Mouse (Mus musculus): ENCODE results near the gene Gm7694. TPM values are rescaled to one million over a fixed set of nuclear protein-coding genes. Genes with fewer than 3 reads are reported as not detected.

Gene Gm7694
- total RNA-seq (2021), result under 1 TPM; 0.39 to 0.76 TPM
- long read RNA-seq, experiment 1, result 0 reads
- long read RNA-seq, experiment 2, partial matches to known transcripts, result 0 of 1 reads
- long read RNA-seq, experiment 2, other reads (novel, unspliced or antisense), result 1 of 1 reads

DNA sequence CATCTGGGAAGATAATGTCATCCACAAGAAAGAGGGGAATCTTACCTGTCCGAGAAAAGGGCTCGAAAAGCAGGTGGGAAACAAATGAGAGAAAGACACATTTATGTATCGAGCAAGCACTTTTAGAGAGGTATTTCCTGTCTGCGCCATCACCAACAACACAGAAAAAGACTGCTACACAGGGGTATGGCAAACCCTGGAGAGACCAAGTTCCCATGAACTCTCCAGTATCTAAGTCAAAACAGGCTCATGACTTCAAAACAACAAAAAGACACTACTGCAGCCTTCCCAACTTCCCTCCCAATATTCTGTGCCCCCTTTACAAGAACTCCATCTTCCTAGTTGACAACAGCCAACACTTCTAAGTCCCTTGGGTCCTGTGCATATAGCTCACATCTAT is at the start of gene Gm7694:
TSS of gene Gm7694 (minus strand) at position 101 of the 400 bp plus-strand sequence.
- DNase-seq (ENCODE audit: low spot score), result no peak

DNA sequence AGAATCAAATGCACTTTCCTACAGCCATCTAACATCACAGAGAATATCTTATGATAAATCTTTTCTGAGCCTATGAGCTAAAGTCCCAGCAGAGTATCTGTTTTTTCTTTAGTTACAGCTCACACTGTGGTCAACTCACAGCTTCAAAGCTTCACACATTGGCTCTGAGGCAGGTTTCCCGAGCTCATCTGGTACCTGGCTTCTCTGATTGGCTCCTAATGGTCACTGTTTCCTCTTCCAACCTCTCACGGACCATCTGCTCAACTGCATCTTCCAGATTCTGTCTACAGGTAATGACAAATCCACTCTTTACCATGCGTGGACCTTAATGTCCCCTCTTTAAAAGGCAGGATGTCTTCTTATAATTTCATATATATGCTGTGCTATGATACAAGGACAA is 47.2 kb upstream of the Gm7694 start:
- DNase-seq (ENCODE audit: low spot score), result no peak

DNA sequence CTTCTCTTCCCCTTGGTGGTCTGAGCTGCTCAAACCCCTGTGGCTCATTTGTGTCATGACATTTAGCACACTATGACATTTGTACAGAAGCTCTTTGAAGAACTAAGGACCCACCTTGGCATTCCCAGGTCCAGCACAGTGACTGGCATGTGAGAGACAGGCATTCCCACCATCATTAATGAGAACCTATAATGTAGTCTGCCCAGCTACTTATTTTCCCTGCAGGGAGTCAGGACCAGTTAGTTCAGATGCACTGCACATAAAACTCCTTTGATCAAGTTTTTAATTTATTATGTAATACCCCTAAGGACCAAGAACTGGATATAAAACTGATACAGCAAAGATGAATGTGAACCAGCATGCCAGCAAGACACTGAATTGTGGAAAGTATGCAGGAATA is 44.9 kb upstream of the Gm7694 start:
- DNase-seq (ENCODE audit: low spot score), result no peak

DNA sequence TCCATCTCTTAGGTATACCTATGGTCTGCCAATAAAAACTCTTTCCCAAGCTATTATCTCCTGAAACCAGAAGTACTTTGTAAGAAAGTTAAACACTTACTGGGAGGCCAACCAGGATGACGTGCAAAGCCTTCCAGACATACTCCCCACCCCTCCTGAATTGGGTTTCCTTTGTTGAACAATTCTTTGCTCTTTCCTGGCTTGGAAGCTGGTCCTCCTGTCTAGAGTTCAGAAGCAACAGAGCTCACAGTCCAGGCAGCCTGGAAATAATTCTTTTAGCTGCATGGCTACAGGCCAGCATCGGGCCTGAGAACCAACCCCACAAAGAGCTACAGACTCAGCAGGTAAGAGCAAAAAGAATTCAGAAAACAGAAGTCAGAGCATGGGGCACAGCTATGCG is 40.1 kb upstream of the Gm7694 start:
- no peak for DNase-seq (ENCODE audit: low spot score)

DNA sequence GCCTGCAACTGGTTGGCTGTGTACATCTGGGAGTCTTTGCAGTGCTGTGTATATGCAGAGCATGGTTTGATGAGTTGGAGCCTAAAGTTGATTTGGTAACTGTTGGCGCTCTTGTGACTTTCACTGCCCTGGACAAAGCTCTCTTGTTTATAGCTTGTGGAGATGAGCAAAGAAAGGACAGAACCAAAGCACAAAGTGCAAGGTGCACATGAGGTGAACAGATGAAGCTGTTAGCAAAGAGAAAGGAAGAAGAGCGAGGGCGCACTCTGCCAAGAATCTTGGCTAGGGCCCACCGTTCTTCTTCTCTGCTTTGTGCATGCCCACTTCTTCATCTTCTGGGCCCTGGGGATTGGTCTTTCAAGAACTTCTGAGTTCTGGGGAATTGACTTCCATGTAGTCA is 37.8 kb upstream of the Gm7694 start:
- DNase-seq (ENCODE audit: low spot score), result no peak

DNA sequence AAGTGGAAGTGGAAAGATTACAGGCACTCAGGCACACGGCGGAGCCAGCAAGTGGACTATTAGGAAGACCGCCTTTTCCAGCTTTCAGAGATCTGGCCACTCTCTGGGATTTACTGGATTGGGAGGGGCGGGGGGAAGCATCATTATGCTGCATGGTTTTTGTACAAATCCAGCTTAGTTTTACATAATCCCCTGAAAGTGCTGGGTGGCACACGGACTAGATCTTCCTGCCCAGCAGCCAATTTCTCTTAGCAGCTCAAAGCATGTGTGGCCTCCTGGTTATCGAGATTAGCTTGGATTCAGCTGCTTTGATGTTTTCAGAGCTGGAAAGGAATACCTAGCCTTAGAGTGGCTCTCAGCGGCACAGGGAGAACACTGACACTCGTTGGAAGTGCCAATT is 36.9 kb upstream of the Gm7694 start:
- DNase-seq (ENCODE audit: low spot score), result no peak

DNA sequence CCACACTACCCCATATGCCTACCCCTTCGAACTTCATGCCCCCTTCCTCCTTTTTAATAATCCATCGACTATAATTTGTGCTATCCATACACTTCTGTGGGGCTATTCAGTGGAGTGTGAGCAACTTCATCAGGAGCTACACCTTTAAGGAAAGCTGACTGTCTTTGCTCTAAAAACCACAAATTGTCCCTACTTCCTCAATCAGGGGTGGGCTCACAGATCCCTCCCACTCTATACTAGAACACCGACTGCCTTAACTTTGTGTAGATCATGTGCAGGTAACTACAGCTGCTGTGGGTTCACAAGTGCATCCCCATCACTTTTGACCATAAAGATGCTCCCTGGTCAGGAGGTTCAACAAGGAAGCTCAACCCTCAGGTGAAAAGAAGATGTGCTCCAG is 33.8 kb upstream of the Gm7694 start:
- no peak for DNase-seq (ENCODE audit: low spot score)

DNA sequence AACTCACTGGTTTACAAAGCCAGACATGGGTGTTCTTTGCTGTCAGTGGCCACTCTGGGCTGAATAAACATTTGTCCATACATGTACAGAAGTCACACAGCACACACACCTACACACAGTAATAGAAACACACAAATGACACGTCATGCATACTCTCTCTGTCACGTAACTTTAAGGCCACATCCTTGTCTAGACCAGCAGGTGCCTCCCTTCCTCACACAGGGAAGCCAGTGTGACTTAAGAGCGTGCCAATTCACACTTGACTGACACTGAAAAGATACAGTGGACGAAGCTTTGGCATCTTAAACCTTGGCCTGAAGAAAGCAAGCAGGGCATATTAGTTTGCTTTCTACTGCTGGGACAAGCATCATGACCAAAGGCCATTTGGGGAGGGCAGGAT is 26.6 kb upstream of the Gm7694 start:
- DNase-seq (ENCODE audit: low spot score), result no peak

DNA sequence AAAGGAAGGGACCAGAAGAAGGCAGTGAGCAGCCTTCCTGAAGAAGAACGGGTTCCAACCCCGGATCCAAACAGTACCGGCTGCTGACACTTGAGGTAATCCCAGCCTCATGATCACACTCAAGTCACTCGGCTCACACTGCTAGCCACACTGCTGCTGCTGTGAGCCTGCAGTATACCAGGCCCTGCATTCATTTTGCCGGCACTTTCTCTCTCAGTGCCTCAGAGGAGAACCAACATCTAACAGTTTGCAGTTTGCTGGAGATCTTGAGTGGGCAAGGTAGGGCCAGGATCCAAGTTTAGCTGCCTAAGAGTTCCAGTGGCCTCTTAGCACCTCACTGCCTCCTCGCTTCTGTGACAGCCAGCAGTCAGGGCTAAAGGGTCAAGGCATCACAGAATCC is 25.8 kb upstream of the Gm7694 start:
- DNase-seq (ENCODE audit: low spot score), result no peak

DNA sequence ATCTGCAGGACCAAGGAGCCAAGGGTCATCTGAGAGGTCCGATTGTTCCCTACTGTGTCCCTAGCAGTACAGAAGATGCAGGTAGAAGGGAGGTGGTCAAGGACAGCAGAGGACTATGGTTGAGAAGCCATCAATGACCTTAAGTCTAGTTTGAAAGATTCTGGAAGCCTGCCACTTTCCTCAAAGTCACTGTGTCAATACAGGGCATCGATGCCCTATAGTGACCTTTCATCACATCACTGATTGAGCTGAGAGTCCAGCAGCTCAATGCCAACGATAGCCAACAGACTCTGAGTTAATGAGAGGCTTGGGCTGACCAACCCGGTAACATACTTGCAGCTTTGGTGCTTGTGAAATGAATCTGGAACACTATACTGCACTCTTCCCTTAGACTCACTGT is 19.1 kb upstream of the Gm7694 start:
- DNase-seq (ENCODE audit: low spot score), result no peak

DNA sequence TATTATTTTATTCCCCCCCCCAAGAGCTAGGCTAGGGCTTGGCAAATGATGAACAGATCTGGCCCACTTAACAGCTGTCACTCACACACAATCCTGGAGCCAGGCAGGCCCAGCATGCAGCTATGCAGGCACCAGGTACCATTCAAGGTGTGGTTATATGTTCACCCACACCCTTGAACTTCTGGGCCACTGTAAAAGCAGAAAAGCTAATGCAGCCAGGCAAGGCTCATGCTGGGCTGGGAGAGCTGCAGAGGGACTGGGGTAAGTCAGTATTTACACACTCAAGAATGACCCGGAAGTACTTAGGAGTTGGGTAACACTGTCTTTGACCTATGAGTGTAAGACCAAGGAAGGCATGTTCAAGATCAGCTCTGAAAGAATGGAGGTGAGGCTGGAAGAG is 18.2 kb upstream of the Gm7694 start:
- no peak for DNase-seq (ENCODE audit: low spot score)

DNA sequence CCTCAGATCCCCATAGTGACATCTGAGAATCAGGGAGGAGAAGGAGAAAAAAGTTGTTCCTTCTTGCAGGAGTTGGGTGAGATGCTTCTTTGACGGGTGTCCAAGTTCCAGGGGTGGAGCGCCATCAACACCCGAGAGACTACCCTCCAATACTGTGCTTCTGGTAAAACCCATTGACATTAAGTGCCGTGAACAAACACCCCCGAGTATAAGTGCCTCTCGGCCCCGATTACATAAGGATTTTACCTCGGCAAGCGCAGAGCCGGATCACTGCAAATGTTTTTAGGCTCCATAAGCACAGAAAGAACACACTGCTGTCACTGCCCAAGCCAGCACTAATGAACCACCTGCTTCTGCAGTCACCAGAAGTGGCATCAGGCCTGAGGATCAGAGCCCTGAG is 16.9 kb upstream of the Gm7694 start:
- no peak for DNase-seq (ENCODE audit: low spot score)

DNA sequence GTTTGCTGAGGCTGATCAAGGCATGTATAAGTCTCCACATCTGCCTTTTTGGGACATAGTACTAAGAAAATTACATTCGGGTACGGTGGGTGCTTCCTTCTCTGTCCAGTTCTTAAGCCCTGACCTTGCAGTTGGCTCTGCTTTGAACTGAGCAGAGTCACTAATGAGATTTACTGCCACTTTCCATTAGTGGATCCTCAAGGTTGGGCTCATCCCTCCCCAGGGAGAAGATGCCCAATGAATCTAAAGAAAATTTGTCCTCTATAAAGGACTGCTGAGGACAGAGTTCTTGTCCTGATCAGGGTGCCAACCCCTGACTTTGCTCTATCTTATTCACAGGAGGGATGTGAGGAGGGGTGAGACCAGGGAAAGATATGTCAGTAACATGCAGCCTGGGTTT is 15.9 kb upstream of the Gm7694 start:
- no peak for DNase-seq (ENCODE audit: low spot score)

DNA sequence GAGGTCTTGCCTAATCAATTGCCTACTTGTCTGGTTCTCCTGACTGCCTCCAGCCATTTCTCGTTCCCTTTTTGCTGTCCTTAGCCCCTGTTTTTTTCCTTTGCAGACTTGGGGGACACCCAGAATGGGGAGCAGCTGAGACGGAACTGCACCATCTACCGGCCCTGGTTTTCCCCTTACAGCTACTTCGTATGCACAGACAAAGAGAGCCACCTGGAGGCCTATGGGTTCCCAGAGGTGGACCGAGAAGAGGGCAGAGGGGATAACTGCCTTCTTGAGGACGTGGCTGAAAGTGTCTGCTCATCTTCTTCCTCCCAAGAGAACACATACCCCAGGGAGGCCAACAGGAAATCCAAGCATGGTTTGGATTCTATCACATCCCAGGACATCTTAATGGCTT is 5.3 kb upstream of the Gm7694 start:
- no peak for DNase-seq (ENCODE audit: low spot score)

DNA sequence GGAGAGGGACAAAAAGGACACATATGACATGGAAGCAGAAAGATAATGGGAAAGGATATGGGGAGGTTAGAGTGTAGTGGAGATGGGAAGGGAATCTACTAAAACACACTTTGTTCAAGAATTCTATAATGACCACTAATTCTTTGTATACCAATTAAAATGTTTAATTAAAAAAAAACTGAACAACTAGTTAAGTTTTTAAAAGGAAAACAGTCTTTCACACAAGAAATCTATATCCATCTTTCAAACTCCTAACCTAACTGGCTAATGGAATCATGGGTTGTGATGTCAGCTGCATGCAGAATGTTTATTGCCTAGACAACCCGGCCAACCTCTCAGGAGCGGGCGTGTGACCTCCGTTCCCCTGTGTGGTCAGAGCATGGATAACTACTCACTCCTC is 2.4 kb upstream of the Gm7694 start, which contains the start of gene Spata46:
TSS of gene Spata46 (plus strand) at position 301 of the 400 bp plus-strand sequence.
- DNase-seq (ENCODE audit: low spot score), result no peak

DNA sequence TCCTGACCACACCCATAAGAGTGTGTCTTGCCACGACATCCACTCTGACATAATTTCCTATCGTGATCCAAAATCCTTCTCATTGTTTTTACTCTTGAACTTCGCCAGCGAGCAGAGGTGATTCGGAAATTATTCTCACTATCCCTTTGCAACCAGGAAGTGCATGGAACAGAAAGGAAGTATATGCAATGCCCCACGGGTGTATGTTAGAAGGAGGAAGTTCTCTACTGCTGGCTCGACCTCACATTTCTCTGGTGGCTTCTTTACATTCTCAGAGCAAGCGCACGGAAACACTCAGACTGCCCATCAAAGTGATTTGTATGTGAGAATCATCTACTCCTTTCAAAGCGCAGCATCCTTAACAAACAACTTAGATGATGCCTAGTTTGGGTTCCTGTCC is 1.1 kb downstream of the Gm7694 start:
- DNase-seq (ENCODE audit: low spot score), result no peak

DNA sequence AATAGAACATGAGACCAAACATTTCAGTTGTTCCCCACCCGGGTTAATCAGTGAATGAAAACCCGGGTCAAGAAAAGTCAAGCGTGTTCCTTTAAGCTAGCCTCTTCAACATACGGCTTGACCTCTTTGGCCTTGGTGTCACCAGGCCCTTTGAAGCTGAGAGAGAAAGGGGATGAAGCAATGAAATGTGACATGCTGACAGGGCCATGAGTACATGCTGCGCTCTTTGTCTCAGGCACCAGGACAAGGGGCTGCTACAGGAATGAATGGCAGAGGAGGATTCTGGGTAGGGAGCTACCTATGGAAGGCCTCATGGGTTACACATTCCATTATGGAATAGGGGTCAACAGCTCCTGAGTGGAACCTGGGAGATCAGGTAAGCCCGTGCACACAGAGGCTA is 3.0 kb downstream of the Gm7694 start:
- no peak for DNase-seq (ENCODE audit: low spot score)

DNA sequence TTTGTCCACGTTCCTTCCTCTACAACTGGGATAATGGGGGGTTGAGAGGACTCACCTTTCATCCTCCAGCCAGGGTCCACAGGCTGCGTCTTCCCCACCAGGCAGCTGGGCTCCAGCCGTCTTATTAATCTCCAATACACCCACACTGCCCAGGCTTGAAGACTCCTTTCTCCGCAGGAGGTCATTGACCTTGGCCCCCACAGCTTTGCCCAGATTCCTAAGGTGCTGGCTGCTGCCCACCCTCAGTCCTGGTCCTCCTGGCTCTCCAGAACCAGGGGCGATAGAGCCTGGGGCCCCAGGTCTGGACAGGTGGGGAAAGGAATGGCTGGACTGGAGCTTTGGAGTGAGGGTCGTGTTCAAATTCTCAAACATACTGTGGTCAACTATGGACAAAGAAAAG is 3.7 kb downstream of the Gm7694 start:
- no peak for DNase-seq (ENCODE audit: low spot score)

DNA sequence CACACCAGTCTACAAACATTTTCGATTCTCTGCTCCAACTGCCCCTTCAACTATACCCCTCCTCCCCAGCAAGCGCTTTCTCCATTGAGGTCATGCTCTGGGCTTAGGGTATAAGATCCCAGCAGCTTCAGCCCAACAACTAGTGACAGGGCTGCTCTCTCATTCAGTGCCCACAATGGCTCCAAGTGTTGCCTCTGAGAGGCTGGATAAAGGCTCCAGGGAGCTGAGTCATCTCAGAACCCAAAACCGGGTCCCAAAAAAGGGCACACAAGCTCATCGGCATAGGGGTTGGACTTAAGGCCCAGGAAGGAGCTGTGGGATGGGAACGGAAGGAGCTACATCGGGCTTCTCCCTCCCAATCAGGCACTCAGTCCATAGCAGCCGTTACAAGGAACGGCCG is 4.4 kb downstream of the Gm7694 start:
- no peak for DNase-seq (ENCODE audit: low spot score)

DNA sequence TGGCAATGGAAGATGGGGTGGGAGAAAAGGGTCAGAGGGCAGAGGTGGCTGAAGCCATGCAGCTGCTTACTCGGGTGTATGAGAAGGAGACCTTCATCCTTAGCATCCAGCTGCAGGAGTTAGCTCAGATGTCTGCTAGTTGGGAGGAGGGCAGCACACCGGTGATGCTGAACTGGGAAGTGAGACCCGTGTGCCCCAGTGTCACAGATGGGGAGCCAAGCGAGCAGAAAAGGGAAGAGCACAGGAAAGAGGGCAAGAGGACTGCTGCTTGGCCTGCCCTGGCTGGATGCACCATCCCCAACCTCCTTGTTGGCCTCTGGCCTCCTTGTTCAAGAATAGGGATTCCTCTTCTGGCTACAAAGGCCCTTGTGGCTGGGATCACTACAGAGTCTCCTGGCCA is 6.6 kb downstream of the Gm7694 start:
- DNase-seq (ENCODE audit: low spot score), result no peak

DNA sequence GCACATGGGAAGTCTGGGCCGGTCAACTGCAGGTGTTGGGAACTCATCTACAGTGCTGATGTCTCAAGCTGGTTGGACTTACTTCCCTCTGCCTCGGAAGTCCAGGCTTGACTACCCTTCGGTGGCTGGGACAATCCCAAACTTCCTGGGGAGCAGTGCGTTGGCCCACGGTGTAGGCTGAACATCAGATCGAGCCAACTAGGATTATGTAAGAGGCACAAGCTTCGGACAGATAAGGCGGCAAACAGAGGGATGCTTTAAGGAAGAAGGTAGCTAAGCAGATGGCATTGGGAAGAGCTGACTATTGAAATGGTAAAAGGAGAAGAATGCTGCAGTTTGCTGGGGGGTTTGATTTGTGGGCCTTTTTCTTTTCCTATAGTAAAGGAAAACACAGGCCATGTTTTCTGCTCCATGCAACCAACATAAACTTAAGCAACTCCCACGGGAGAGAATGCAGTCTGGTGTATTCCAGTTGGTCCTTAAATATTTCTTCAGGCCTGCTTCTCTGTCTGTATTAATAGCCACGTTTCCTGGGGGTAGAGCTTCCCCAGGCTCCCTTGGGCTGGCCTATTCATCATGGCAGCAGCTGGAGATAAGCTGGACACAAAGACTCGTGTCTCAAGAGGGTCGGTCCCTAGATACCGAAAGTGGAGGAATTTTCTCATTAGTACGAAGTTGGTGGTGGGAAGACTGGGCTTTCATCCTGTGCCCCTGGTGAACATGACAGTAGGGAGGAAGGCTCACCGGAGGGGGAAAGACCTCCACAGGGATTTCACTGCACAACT is 11.2 kb downstream of the Gm7694 start:
- DNase-seq (ENCODE audit: low spot score), result no peak

DNA sequence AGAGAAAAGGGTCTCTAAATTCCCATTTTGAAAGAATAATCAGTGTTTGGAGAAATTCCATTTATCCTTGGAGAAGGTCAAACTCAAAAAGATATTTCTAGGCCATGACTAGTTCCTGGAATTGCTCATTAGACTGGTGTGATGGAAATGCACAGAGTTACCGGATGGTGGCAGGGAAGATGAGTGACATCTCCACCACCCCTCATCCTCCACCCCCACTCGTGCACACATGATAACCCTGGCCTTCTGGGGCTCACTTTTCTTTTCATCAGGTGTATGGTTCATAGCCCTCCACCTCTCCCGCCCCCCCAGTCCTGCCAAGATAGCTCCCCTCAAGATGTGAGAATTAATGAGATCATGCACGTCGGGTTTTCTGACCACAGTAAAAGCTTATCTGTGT is 12.9 kb downstream of the Gm7694 start:
- DNase-seq (ENCODE audit: low spot score), result no peak

DNA sequence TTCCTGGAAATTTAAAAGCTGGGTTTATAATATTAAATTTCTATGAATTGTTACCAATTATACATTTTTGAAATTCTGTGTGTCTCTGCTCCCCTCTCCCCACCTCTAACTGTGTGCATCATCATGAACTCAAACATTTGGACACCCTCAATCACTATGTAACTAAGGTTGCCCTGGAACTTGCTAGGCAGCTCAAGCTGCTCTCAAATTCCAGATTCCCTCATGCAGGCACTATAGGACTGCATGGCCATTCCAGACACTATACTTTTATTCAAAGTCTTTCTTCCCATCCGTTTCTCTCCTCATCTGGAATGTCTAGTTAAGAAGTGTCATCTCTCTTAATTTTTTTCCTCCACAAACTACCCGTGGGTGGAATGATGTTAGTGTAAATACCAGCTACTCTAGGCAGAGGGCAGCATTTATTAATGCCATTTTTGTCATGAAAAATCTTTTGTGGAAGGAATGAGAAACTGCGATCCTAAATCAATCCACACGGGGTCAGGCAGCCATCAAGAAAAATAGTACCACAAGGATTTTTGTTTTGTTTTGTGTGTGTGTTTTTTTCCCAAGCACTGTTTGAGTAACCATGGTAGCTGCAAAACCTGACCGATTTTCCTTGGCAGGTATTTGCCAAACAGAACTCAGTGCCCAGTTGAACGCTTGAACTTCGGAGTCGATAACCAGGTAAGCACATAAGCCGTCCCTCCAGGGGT is 13.7 kb downstream of the Gm7694 start:
- peak; percentile 33 for DNase-seq (ENCODE audit: low spot score)
